Mouse (Mus musculus) adrenal gland, postnatal 25 days (tissue): ENCODE measurements around the gene Cspg4. TPM values are rescaled to one million over a fixed set of nuclear protein-coding genes. Genes with fewer than 3 reads are reported as not detected.
A peak's percentile ranks its signal among the peaks of the same experiment; 100 is the strongest.
"Not testable (repeated sequence)": the region's sequence is repeated elsewhere in the genome, so short reads cannot be mapped to it uniquely, and the experiment has no call there.

ENCODE experiments used
- DNase-seq: peaks from one replicate; pipeline ENCODE4 v3.0.0; 2021; ENCODE audit warnings: mixed read lengths
- total RNA-seq: library from RNA; stranded (reverse); gene quantifications from 2 replicates; pipeline ENCODE4 v1.2.3, GENCODE M21; 2021

The Cspg4 gene
- total RNA-seq, 1 experiment from 2014 or later = 10.4 TPM

- DNase-seq = no peak
Measured at GRCm38 (mm10) chr9:56893313-56893712, 28.5 kb downstream of the Cspg4 start.

- DNase-seq = peak; percentile 57
Measured at GRCm38 (mm10) chr9:56894006-56894405, 29.2 kb downstream of the Cspg4 start.

GRCm38 (mm10) chr9:56896779-56897178, 31.9 kb downstream of the Cspg4 start:
- no peak for DNase-seq

GRCm38 (mm10) chr9:56899409-56899808, 34.6 kb downstream of the Cspg4 start:
- DNase-seq = no peak

- no peak for DNase-seq
Measured at GRCm38 (mm10) chr9:56900060-56900459, 35.2 kb downstream of the Cspg4 start.

GRCm38 (mm10) chr9:56900571-56900970, 35.7 kb downstream of the Cspg4 start:
- no peak for DNase-seq

- DNase-seq = no peak
Measured at GRCm38 (mm10) chr9:56901187-56901586, 36.4 kb downstream of the Cspg4 start.

- no peak for DNase-seq
Measured at GRCm38 (mm10) chr9:56903662-56904061, 38.8 kb downstream of the Cspg4 start.

GRCm38 (mm10) chr9:56907549-56907948, 42.7 kb downstream of the Cspg4 start:
- no peak for DNase-seq

GRCm38 (mm10) chr9:56909991-56910390, 45.2 kb downstream of the Cspg4 start:
- not testable (repeated sequence) for DNase-seq

- no peak for DNase-seq
Measured at GRCm38 (mm10) chr9:56911017-56911416, 46.2 kb downstream of the Cspg4 start.

GRCm38 (mm10) chr9:56913991-56914390, 49.2 kb downstream of the Cspg4 start:
- DNase-seq = no peak

GRCm38 (mm10) chr9:56915116-56915515, 50.3 kb downstream of the Cspg4 start:
- DNase-seq = no peak

GRCm38 (mm10) chr9:56915695-56916410, 51.0 kb downstream of the Cspg4 start:
- DNase-seq = no peak

GRCm38 (mm10) chr9:56917131-56917530, 52.3 kb downstream of the Cspg4 start:
- DNase-seq = no peak

GRCm38 (mm10) chr9:56918466-56918865, 53.6 kb downstream of the Cspg4 start:
- no peak for DNase-seq

GRCm38 (mm10) chr9:56922746-56923145, 57.9 kb downstream of the Cspg4 start:
- no peak for DNase-seq

- no peak for DNase-seq
Measured at GRCm38 (mm10) chr9:56923841-56924650, 59.2 kb downstream of the Cspg4 start.

- DNase-seq = peak; percentile 94
Measured at GRCm38 (mm10) chr9:56924651-56925027, 59.8 kb downstream of the Cspg4 start.

GRCm38 (mm10) chr9:56925291-56926024, 60.6 kb downstream of the Cspg4 start:
- DNase-seq = no peak

- DNase-seq = no peak
Measured at GRCm38 (mm10) chr9:56926025-56926360, 61.2 kb downstream of the Cspg4 start.

GRCm38 (mm10) chr9:56926387-56926786, 61.6 kb downstream of the Cspg4 start:
- DNase-seq = no peak
